8 mouse cellular contexts compared by ENCODE assay signal in genomic region chr2:54084737-54085429, GRCm38 (mm10). TPM values are rescaled to one million over a fixed set of nuclear protein-coding genes. Genes with fewer than 3 reads are reported as not detected.
DNase-seq lines count a peak whose midpoint lies in the region; ATAC-seq and TF ChIP-seq lines count a peak whose summit lies in the region.

No protein-coding gene starts in this region.

- no peaks in the 10 kb centered on the region for H3K36me3 ChIP-seq in heart, embryonic 16.5 days (ENCODE audit: control insufficient read depth, insufficient read depth)
- no peaks in the 10 kb centered on the region for H3K36me3 ChIP-seq in liver, embryonic 14.5 days (replicated peaks; ENCODE audit: control insufficient read depth, insufficient read depth, low read depth)
- H3K36me3 ChIP-seq in stomach, postnatal 0 days (ENCODE audit: control insufficient read depth, insufficient read depth, low read length), result no peaks in the 10 kb centered on the region

- H3K27me3 ChIP-seq in heart, embryonic 16.5 days (ENCODE audit: control insufficient read depth, insufficient read depth, low read length), result peaks cover 16% of the 10 kb centered on the region
- peaks cover 10% of the 10 kb centered on the region for H3K27me3 ChIP-seq in liver, embryonic 14.5 days (ENCODE audit: control insufficient read depth, insufficient read depth, low read length)
- H3K27me3 ChIP-seq in stomach, postnatal 0 days (ENCODE audit: control insufficient read depth, insufficient read depth, low read length), result no peaks in the 10 kb centered on the region

- peak; percentile 80 for DNase-seq in heart, adult 11 months
- DNase-seq in heart, adult 9 months (ENCODE audit: low spot score in 2 of 2), result no peak
- DNase-seq in right cerebral cortex, postnatal 4 days, result peak; percentile 9
- no peak for DNase-seq in right cerebral cortex, postnatal 25 days
- DNase-seq in liver, embryonic 14.5 days (ENCODE audit: low read depth in 3 of 3, low spot score in 3 of 3), result no peak
- DNase-seq in stomach, postnatal 0 days (ENCODE audit: low spot score), result no peak
- no peak for DNase-seq in thymus, postnatal 14 days

- TF ChIP-seq CTCF in liver, embryonic 14.5 days (IDR thresholded peaks at IDR 0.05; ENCODE audit: low read depth), result no peak
- no peak for TF ChIP-seq CTCF in stomach, postnatal 0 days (IDR thresholded peaks at IDR 0.05; ENCODE audit: low read depth)

- 2% methylated on average over 51 of the region's 51 CpGs for WGBS in heart, embryonic 16.5 days
- 3% methylated on average over 50 of the region's 51 CpGs for WGBS in liver, embryonic 14.5 days (ENCODE audit: insufficient replicate concordance)
- 1% methylated on average over 51 of the region's 51 CpGs for WGBS in stomach, postnatal 0 days

- peak overlapping the region; percentile 80 for H3K4me2 ChIP-seq in heart, embryonic 16.5 days (ENCODE audit: low read depth, low read length)
- H3K4me2 ChIP-seq in liver, embryonic 14.5 days (ENCODE audit: low read depth), result peak overlapping the region; percentile 41
- H3K4me2 ChIP-seq in stomach, postnatal 0 days (replicated peaks; ENCODE audit: low read depth), result peak overlapping the region; percentile 76

- no peaks in the 10 kb centered on the region for H3K9me3 ChIP-seq in heart, embryonic 16.5 days (replicated peaks; ENCODE audit: control insufficient read depth, low read length)
- H3K9me3 ChIP-seq in liver, embryonic 14.5 days (ENCODE audit: control insufficient read depth, low read length), result no peaks in the 10 kb centered on the region
- H3K9me3 ChIP-seq in stomach, postnatal 0 days (ENCODE audit: control insufficient read depth, low read length), result no peaks in the 10 kb centered on the region

- ATAC-seq in heart, embryonic 16.5 days (replicated peaks; ENCODE audit: extremely low read depth, insufficient read depth, low FRiP score), result peak; percentile 12; the same call in 1 of the 2 replicates
- 0 out of 2 replicates have a peak, but pooled peaks have one; percentile 23 for ATAC-seq in liver, embryonic 14.5 days (ENCODE audit: insufficient read depth)
- peak; percentile 81 for ATAC-seq in stomach, postnatal 0 days (ENCODE audit: low FRiP score, low TSS enrichment)

- peaks cover 14% of the 10 kb centered on the region for H3K4me1 ChIP-seq in heart, embryonic 16.5 days (ENCODE audit: control insufficient read depth, insufficient read depth, low read length)
- no peaks in the 10 kb centered on the region for H3K4me1 ChIP-seq in liver, embryonic 14.5 days (replicated peaks; ENCODE audit: control insufficient read depth in 2 of 2, insufficient read depth in 2 of 2, low read length in 1 of 2)
- peaks cover 3% of the 10 kb centered on the region; the same call in 1 of the 2 replicates for H3K4me1 ChIP-seq in stomach, postnatal 0 days (replicated peaks; ENCODE audit: control insufficient read depth, insufficient read depth)

- no peak overlapping the region for H3K27ac ChIP-seq in heart, embryonic 16.5 days (ENCODE audit: low read length)
- H3K27ac ChIP-seq in liver, embryonic 14.5 days, result no peak overlapping the region
- H3K27ac ChIP-seq in stomach, postnatal 0 days (replicated peaks), result no peak overlapping the region

- TF ChIP-seq EP300 in liver, embryonic 14.5 days (IDR thresholded peaks at IDR 0.05; ENCODE audit: low read depth), result no peak
- no peak for TF ChIP-seq EP300 in stomach, postnatal 0 days (optimal IDR thresholded peaks at IDR 0.05)

- peak overlapping the region; percentile 47; the same call in 1 of the 2 replicates for H3K9ac ChIP-seq in heart, embryonic 16.5 days (ENCODE audit: low read length)
- H3K9ac ChIP-seq in liver, embryonic 14.5 days (replicated peaks), result no peak overlapping the region
- peak overlapping the region; percentile 38; the same call in 1 of the 2 replicates for H3K9ac ChIP-seq in stomach, postnatal 0 days (ENCODE audit: low read length)

- H3K4me3 ChIP-seq in heart, embryonic 16.5 days (ENCODE audit: low read length), result peak overlapping the region; percentile 56
- peak overlapping the region; percentile 3 to 19; a peak in 2 of 4 replicates for H3K4me3 ChIP-seq in liver, embryonic 14.5 days (ENCODE audit: insufficient read depth in 1 of 2, low read depth in 2 of 2, low read length in 2 of 2)
- H3K4me3 ChIP-seq in stomach, postnatal 0 days (ENCODE audit: low read depth, low read length), result peak overlapping the region; percentile 42

RNA-seq across cellular contexts. Expression of gene Rprm, which starts 0.5 kb away (rescaled TPM):
- polyA plus RNA-seq in heart, embryonic 16.5 days (2015; fragmentation: Nextera tagmentation; extraction: Ambion mirVana), result 1.2 and 1.6 TPM in 2 replicates
- 0.07 and 0.17 TPM in 2 replicates for polyA plus RNA-seq in liver, embryonic 14.5 days (2012; rRNA removed)
- not detected in 2 replicates for polyA plus RNA-seq in liver, embryonic 14.5 days (2014; fragmentation: Nextera tagmentation; extraction: Ambion mirVana)
- 3.9 and 4.9 TPM in 2 replicates for polyA plus RNA-seq in stomach, postnatal 0 days (2015; fragmentation: Nextera tagmentation; extraction: Ambion mirVana)

Comparison
In these comparisons a context has a peak if more than half of its experiments do, and no peak if none do; other contexts are left out.
1. DNase-seq: peak in heart, adult 11 months (single experiment) and right cerebral cortex, postnatal 4 days (single experiment); none in heart, adult 9 months (0 of 2), right cerebral cortex, postnatal 25 days (single experiment), liver, embryonic 14.5 days (0 of 3), stomach, postnatal 0 days (single experiment) and thymus, postnatal 14 days (single experiment).
2. ATAC-seq: peak in every context shown above with its lines; median percentile 81 in stomach, postnatal 0 days; 23 in liver, embryonic 14.5 days; 12 in heart, embryonic 16.5 days.
3. Peak in every context shown above with its lines, with median percentiles within 50 percentile points of each other: H3K4me2 ChIP-seq and H3K4me3 ChIP-seq.